Mouse (Mus musculus): ENCODE data around the gene Ccr4.

The Ccr4 gene

GRCm38 (mm10) chr9:114480940-114481339 lies 23.8 kb downstream of the Ccr4 start:
- in situ Hi-C loops (cut with MboI; ENCODE audit: unreplicated experiment in 2 of 2) = loop anchor here in 1 of 2 experiments (25.0 kb wide), 1 partner anchor 494 kb away; no protein-coding TSS in a partner anchor

GRCm38 (mm10) chr9:114477019-114477418 lies 27.7 kb downstream of the Ccr4 start:
- in situ Hi-C loops (cut with MboI; ENCODE audit: unreplicated experiment in 2 of 2) = loop anchor here in 1 of 2 experiments (25.0 kb wide), 1 partner anchor 490 kb away; no protein-coding TSS in a partner anchor

- in situ Hi-C loops (cut with MboI; ENCODE audit: unreplicated experiment in 2 of 2) = no loop called here
These were observed 32.8 kb downstream of the Ccr4 start for GRCm38 (mm10) chr9:114471892-114472291.

GRCm38 (mm10) chr9:114468701-114469100 lies 36.0 kb downstream of the Ccr4 start:
- in situ Hi-C loops (cut with MboI; ENCODE audit: unreplicated experiment in 2 of 2) = no loop called here

- in situ Hi-C loops (cut with MboI; ENCODE audit: unreplicated experiment in 2 of 2) = no loop called here
These were observed 36.5 kb downstream of the Ccr4 start for GRCm38 (mm10) chr9:114468217-114468616.

- in situ Hi-C loops (cut with MboI; ENCODE audit: unreplicated experiment in 2 of 2) = no loop called here
These were observed 37.8 kb downstream of the Ccr4 start for GRCm38 (mm10) chr9:114466871-114467270.

- in situ Hi-C loops (cut with MboI; ENCODE audit: unreplicated experiment in 2 of 2) = no loop called here
These were observed 39.3 kb downstream of the Ccr4 start for GRCm38 (mm10) chr9:114465442-114465841.

GRCm38 (mm10) chr9:114462569-114462968 lies 42.1 kb downstream of the Ccr4 start:
- in situ Hi-C loops (cut with MboI; ENCODE audit: unreplicated experiment in 2 of 2) = no loop called here

- in situ Hi-C loops (cut with MboI; ENCODE audit: unreplicated experiment in 2 of 2) = no loop called here
These were observed 46.3 kb downstream of the Ccr4 start for GRCm38 (mm10) chr9:114458436-114458835.

- in situ Hi-C loops (cut with MboI; ENCODE audit: unreplicated experiment in 2 of 2) = no loop called here
These were observed 49.3 kb downstream of the Ccr4 start for GRCm38 (mm10) chr9:114455420-114455819.

GRCm38 (mm10) chr9:114452418-114452817 lies 52.3 kb downstream of the Ccr4 start:
- in situ Hi-C loops (cut with MboI; ENCODE audit: unreplicated experiment in 2 of 2) = no loop called here

- in situ Hi-C loops (cut with MboI; ENCODE audit: unreplicated experiment in 2 of 2) = no loop called here
These were observed 53.1 kb downstream of the Ccr4 start for GRCm38 (mm10) chr9:114451615-114452014.

GRCm38 (mm10) chr9:114449120-114449754 lies 55.5 kb downstream of the Ccr4 start:
- in situ Hi-C loops (cut with MboI; ENCODE audit: unreplicated experiment in 2 of 2) = no loop called here

- in situ Hi-C loops (cut with MboI; ENCODE audit: unreplicated experiment in 2 of 2) = no loop called here
These were observed 56.0 kb downstream of the Ccr4 start for GRCm38 (mm10) chr9:114448700-114449099.

GRCm38 (mm10) chr9:114446887-114447286 lies 57.8 kb downstream of the Ccr4 start:
- in situ Hi-C loops (cut with MboI; ENCODE audit: unreplicated experiment in 2 of 2) = no loop called here

- in situ Hi-C loops (cut with MboI; ENCODE audit: unreplicated experiment in 2 of 2) = no loop called here
These were observed 61.4 kb downstream of the Ccr4 start for GRCm38 (mm10) chr9:114443351-114443750.

GRCm38 (mm10) chr9:114442893-114443292 lies 61.8 kb downstream of the Ccr4 start:
- in situ Hi-C loops (cut with MboI; ENCODE audit: unreplicated experiment in 2 of 2) = no loop called here

- in situ Hi-C loops (cut with MboI; ENCODE audit: unreplicated experiment in 2 of 2) = no loop called here
These were observed 62.5 kb downstream of the Ccr4 start for GRCm38 (mm10) chr9:114442225-114442624.

GRCm38 (mm10) chr9:114440548-114440947 lies 64.2 kb downstream of the Ccr4 start:
- in situ Hi-C loops (cut with MboI; ENCODE audit: unreplicated experiment in 2 of 2) = no loop called here
